Mouse (Mus musculus) heart, postnatal 25 days (tissue): ENCODE measurements around the gene Zzef1. TPM values are rescaled to one million over a fixed set of nuclear protein-coding genes. Genes with fewer than 3 reads are reported as not detected.

Experiments used
- DNase-seq: peaks from one replicate; pipeline ENCODE4 v3.0.0; 2022; ENCODE audit warnings: low spot score
- intact Hi-C: fragments of 180-260 bp; cut with DNase I; formaldehyde crosslinking; loops from one replicate; pipeline ENCODE4 v1.15.1; 2025
- microRNA-seq: library from miRNA; unstranded; fragments of <30 nt; microRNA quantifications from one replicate; pipeline ENCODE4 v1.2.0, GENCODE M21; 2022
- total RNA-seq, 2 experiments: library from RNA; stranded (reverse); gene quantifications; 2 replicates each; pipeline ENCODE4 v1.2.3; 2021

Gene Zzef1
- total RNA-seq, 2 experiments from 2014 or later, result 19.4 to 20.7 TPM

DNA sequence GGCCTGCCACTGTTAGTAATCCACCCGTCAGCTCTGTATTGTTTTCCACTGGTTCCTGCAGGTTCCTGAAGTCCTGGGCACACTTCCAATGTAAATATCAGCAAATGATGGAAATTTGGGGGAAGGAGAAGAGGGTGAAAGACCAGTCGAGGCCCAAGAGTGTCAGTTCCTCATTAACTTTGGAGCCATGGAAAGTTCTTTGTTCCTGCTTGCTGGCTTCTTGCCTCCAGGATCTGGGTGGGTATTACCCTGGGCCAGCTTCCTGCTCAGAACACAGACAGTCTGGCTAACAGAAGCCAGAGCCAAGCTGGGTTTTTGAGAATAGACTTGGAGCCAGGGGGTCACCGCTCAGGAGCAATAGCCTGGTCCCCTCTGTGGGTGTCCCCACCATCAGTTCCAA is 156.2 kb downstream of the Zzef1 start:
- DNase-seq, result peak; percentile 56
- intact Hi-C loops, result no loop called here

GRCm38 (mm10) chr11:72952697-72953096 is 156.7 kb downstream of the Zzef1 start:
- intact Hi-C loops, result no loop called here
- DNase-seq, result no peak

GRCm38 (mm10) chr11:72953116-72953439 is 157.1 kb downstream of the Zzef1 start:
- DNase-seq, result no peak
- intact Hi-C loops, result no loop called here

DNA sequence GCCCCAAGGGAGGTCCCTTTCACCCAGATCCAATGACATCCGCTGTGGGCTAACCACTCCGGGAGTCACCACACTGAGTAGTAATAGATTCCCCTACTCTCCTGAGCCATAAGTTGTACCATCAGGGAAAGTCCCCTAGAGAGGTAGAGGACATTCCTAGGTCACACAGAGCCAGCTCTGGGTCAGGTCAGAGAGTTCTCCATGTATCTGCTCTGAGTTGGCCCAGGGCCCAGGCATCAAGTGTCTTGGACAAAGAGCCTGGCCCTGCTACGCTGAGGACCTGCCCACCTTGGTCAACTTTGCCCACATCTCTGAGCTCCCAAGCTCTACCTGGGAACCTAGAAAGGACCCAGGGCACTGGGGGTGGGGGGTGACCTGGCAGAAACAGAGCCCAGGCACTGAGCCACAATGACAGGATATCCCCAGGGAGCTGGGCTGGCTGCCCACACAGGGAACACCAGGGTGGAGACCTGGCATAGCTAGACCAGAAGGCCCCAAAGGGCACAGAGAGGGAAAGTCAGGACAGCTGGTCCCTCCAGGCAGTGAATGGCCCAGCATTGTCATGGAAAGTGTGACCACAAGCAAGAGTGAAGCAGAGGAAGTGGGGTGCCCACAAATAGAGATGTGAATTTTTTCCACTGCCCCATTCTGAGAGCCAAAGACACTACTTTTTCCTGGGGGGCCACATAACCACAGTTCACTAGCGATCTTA is 157.6 kb downstream of the Zzef1 start:
- intact Hi-C loops, result no loop called here
- DNase-seq, result peak; percentile 62

GRCm38 (mm10) chr11:72954216-72954615 is 158.2 kb downstream of the Zzef1 start:
- intact Hi-C loops, result no loop called here
- DNase-seq, result no peak

DNA sequence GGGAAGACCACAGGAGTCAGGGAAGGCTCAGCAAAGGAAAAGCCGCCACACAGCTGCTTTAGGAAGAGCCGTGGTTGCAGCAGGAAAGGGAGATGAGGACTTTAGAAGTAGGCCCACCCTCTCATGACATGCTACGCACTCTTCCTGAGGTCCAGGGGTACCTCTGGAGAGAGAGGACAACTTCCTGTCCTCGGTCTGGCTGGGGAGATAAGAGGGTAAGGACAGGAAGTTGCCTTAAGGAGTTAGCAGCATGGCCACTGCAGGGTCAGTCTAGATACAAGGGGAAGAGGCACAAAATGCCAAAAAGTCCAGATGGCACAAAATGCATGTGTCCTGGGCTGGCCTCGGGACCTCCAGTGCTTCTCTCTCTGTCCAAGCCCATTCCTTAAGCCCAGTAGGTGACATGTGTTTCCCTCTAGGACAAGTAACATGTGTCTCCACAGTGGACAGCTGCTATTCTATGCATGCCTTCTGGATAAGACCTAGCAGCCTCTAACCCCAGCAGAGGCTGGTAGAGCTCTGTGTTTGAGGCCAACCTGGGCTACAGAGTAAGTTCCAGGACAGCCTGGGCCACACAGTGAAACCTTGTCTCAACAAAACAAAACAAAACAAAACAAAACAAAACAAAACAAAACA is 159.4 kb downstream of the Zzef1 start:
- intact Hi-C loops, result no loop called here
- DNase-seq, result no peak

DNA sequence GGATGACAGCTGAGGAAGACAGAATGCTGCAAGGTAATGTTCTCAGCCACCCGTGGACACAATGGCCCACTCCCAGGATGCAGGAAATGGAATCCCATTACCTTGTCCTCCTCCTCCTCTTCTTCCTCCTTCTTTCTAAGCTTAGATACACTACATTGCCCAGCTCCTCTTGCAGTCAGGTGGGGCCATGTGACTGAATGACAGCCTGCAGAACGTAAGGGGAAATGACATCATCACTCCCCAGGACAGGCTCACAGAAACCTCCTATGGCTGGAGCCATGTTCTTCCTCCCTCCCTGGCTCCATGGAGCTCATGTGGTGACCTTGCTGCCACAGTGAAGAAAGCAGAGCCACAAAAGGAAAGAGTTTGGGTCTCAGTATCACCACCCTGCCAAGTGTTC is 161.3 kb downstream of the Zzef1 start:
- DNase-seq, result no peak
- intact Hi-C loops, result no loop called here

DNA sequence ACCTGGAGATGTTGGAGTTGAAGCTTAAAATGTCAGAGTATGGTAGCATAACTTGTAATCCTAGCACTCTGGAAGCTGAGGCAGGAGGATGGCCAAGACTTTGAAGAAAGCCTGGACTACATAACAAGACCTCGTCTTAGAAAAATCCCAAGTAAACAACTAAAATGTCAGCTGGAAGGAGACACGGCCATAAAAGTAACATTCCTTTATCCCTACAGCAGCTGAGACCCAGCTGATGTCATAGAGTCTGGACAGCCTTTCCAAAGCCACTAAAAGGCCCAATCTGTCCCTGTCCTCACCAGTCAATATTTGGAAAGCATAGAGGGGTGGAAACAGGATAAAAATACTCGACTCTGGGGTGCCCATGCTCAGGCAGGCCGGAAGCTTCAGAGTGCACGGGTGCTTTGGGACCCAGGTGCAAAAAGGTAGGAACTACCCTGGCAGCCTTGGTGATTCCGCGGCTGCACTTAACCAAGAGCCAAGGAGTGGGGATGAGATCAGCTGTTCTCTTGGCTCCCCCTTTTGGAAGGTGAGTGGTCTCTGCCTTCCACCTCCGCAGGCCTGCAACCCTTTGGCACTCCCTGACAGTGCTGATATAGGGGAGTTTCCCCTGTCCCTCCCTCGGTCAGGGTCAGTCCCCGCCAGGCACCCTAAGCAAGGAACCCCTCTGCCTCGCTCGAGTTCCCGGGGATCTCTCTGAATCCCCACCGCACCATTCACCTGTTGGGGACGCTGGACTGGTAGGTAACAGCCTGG is 164.1 kb downstream of the Zzef1 start:
- intact Hi-C loops, result loop anchor here (5.0 kb wide), 1 partner anchor 33 kb away; no protein-coding TSS in a partner anchor
- no peak for DNase-seq

- intact Hi-C loops, result loop anchor here (5.0 kb wide), 1 partner anchor 33 kb away; no protein-coding TSS in a partner anchor
- DNase-seq, result no peak
Measured at GRCm38 (mm10) chr11:72960723-72961071, 164.7 kb downstream of the Zzef1 start.

- intact Hi-C loops, result loop anchor here (5.0 kb wide), 1 partner anchor 34 kb away; no protein-coding TSS in a partner anchor
- no peak for DNase-seq
Measured at GRCm38 (mm10) chr11:72961072-72961980, 165.3 kb downstream of the Zzef1 start, which contains the start of gene Atp2a3. Atp2a3 (plus strand) TSS chr11:72961169.

- intact Hi-C loops, result loop anchor here (2.0 to 5.0 kb wide), 2 partner anchors 24 to 35 kb away; no protein-coding TSS in a partner anchor
- no peak for DNase-seq
Measured at GRCm38 (mm10) chr11:72962378-72962777, 166.4 kb downstream of the Zzef1 start.

DNA sequence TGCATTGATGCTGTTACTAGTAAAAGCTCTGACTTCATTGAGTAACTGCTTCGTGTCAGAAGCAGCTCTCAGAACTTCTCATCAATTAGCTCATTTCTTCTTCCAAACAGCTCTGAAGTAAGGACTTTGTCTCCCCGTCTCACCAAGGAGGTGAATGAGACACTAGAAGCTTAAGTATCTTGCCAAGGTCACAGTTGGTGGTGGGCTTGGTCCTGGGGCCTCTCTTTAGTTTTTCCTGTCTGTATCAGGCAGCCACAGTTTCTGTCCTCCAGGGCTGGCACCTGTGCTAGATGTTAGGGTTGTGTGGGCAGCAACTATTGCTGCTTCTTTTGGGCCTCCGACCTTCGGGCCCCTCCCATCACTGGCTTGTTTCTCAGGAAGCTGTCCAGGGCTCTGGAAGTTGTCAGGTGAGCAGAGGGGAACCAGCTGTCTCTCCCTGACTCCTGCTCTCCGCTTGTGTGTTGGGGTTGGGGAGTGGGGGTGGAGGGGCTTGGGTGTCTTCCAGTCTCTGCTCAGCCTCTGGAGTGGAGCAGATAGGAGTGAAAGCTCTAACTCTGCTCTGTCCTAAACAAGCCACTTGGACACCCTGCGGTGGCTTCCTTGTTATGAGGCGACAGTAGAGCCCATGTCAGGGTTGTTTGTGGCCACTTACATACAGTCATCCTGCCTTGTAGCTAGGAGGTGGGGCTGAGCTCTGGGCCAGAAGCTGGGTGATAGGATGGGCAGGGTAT is 167.2 kb downstream of the Zzef1 start:
- DNase-seq, result no peak
- intact Hi-C loops, result loop anchor here (2.0 to 5.0 kb wide), 2 partner anchors 24 to 36 kb away; no protein-coding TSS in a partner anchor

- intact Hi-C loops, result loop anchor here (2.0 to 5.0 kb wide), 2 partner anchors 23 to 37 kb away; no protein-coding TSS in a partner anchor
- DNase-seq, result no peak
Measured at GRCm38 (mm10) chr11:72963789-72964294, 167.8 kb downstream of the Zzef1 start.

DNA sequence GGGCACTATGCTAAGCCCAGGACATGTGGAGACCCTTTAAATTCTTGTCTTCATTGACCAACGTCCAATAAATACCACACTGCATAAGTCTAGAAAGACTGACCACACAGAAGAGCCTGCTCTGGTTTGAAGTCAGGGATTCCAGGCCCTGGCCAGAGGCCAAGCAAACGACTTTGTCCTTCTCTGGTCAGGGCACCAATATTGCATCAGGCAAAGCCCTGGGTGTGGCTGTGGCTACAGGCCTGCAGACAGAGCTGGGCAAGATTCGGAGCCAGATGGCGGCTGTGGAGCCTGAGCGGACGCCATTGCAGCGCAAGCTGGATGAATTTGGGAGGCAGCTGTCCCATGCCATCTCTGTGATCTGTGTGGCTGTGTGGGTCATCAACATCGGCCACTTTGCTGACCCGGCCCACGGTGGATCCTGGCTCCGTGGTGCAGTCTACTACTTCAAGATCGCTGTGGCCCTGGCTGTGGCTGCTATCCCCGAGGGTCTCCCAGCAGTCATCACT is 179.0 kb downstream of the Zzef1 start:
- intact Hi-C loops, result no loop called here
- DNase-seq, result no peak

Small RNAs within 50 kb of the gene (microRNA-seq; reads per million reads assigned to microRNA genes)
- gene Gm44467, result not detected

Other genes starting within 250 kb of the Zzef1 start
- gene Spns3, start 245.7 kb upstream of the Zzef1 start, total RNA-seq, result not detected
- 10 to 100 TPM; 63.6 to 66.5 TPM for gene Ube2g1, start 188.9 kb upstream of the Zzef1 start, total RNA-seq
- gene Ankfy1, start 106.2 kb upstream of the Zzef1 start, total RNA-seq, result 10 to 100 TPM; 16.6 to 18.5 TPM
- 10 to 100 TPM; 16.0 to 18.7 TPM for gene Cyb5d2, start 84 bp upstream of the Zzef1 start, total RNA-seq
- 10 to 100 TPM; 11.5 to 12.2 TPM for gene Atp2a3, start 164.9 kb downstream of the Zzef1 start, total RNA-seq
- gene P2rx1, start 202.9 kb downstream of the Zzef1 start, total RNA-seq, result under 1 TPM; 0.29 to 0.50 TPM
- gene Camkk1, start 222.8 kb downstream of the Zzef1 start, total RNA-seq, result 1 to 10 TPM in 1 of 2 experiments, under 1 TPM in 1; 0.95 to 1.2 TPM